Mouse (Mus musculus): ENCODE data around the gene Mrps21. TPM values are rescaled to one million over a fixed set of nuclear protein-coding genes. Genes with fewer than 3 reads are reported as not detected.

Mrps21 gene
- total RNA-seq, 2 experiments from 2014 or later = 289 to 304 TPM

DNA sequence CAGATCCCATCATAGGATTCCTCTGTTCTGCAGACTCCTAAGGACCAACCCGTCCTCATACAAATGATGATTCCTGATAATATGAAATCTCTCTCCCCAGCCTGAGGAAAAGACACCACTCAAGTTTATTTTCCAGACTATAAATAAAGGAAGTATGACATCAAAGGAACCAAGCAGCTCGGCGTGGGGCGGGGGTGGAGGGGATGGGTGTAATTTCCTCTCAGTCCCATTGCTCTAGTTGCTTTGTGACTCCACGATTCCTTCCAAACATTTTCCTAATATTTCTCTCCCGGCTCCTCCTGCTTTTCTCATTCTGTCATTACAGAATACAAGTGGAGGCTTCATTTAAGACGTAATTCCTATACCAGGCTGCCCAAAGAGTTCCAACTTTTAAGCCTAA, 21.8 kb upstream of the Mrps21 start:
- intact Hi-C loops (cut with DNase I) = no loop called here
- DNase-seq = no peak

DNA sequence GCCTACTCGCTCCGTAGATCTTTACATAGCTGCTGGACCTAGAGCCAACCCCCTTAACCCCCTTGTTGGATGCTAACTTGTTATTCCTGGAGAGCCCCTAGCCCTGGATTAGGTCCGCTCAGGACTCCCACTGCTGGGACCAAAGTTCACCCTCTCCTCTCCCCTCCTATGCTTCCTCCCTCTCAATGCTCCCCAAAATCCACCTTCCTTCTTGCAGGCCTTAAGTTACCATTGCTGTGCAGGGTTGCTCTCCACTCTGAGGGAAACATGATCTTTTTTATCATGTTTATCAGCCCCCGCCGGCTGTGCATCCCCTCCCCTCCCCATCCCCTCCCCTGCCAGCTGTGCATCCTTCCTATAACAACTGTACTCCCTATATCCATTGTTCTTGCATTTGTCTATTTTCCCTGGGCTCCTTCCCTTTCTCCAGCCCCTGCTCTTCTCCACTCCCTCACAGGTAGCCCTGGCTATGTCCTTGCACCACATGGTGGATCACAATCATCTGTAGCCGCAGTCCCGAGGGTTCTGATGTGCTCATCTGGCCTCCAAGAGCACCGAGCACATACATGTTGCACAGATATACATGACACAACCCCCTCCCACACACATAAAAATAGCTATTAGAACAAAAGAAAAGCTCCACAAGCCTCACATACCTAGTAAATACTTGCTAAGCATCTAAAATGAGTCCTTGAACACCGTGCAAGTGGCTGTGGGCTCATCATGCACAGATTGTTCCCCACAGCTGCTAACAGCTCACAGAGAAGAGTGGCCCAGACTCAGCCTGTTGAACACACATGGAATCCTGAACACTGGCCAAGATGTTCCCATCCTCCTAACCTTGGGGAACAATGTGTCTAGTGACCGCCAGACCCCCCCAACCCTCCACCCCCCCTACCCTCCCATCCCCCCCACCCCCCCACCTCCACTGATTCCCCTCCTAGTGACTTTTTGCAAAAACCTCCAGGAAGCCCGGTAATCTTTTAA, 21.0 kb upstream of the Mrps21 start:
- no peak for DNase-seq
- intact Hi-C loops (cut with DNase I) = no loop called here

GRCm38 (mm10) chr3:95891211-95892065, 20.1 kb upstream of the Mrps21 start, which contains the start of gene BC028528:
Gene BC028528 (minus strand): TSS chr3:95892005.
- peak in 1 of 2 experiments; percentile 11 for DNase-seq
- intact Hi-C loops (cut with DNase I) = no loop called here

DNA sequence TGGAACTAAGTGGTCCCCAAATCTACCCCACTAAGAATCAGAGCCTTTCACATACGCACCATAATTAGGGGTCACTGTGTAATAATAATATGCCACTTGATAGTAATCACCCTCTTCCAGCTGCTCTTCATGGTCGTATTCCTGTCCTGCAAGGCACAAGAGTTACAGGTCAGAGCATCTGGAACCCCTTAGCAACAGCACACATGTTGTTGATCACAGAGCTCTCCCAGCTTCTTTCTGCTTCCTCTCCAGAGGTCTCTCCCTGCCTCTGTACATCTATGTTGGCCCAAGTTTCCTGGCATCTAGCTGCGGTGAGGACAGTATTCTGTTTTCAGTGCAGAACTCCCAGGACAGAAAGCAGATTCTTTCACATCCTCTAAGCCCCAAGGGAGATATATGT, 18.3 kb upstream of the Mrps21 start:
- intact Hi-C loops (cut with DNase I) = loop anchor here (5.0 kb wide), 1 partner anchor 68 kb away; no protein-coding TSS in a partner anchor
- no peak for DNase-seq

DNA sequence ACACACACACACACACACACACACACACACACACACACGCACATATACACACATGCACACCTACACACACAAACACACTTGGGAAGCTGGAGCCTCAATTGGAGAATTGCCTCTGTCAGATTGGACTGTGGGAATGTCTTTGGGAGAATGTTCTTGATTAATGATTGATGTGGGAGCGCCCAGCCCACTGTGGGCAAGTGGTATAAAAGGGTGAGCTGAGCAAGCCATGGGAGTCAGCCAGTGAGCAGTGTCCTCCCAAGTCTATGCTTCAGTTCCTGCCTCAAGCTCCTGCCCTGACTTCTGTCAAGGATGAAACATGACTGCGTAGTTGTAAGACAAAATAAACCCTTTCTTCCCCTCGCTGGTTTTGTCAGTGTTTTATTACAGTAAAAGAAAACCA, 16.3 kb upstream of the Mrps21 start:
- intact Hi-C loops (cut with DNase I) = loop anchor here (5.0 kb wide), 1 partner anchor 70 kb away; no protein-coding TSS in a partner anchor
- no peak for DNase-seq

GRCm38 (mm10) chr3:95884400-95884799, 13.1 kb upstream of the Mrps21 start:
- intact Hi-C loops (cut with DNase I) = no loop called here

DNA sequence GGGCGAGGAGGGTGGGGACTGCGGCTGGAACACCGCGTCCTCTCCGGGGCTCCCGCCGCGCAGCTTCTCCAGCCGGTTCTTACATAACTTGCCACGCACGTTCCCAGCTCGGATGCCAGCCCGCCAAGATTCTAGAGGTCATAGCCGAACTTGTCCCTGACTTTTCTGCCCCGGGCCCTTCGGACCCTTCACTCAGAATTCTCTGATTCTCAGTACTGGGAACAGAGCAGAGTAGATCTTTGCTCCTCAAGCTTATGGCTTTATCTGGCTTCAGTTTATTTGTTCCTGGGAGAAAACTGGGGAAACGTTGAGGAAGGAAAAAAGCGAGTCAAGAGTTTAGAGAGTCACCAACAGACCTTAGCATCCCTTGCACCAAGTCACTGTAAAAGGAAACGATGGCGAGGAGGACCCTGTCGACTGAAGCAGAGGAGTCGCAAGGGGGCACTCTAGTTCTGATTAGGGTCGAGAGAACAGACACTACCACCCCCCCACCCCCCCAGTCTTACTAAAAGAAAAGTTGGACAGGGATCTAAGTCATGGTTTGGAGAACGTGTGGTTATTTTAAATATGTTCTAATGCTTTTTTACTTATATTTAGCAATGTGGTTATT, 11.6 kb upstream of the Mrps21 start:
- intact Hi-C loops (cut with DNase I) = loop anchor here (1.0 kb wide), 1 partner anchor 23 kb away; no protein-coding TSS in a partner anchor
- DNase-seq = peak in 1 of 2 experiments; percentile 77

More at GRCm38 (mm10) chr3:95884400-95884799, 13.1 kb upstream of the Mrps21 start:
- DNase-seq = no peak

DNA sequence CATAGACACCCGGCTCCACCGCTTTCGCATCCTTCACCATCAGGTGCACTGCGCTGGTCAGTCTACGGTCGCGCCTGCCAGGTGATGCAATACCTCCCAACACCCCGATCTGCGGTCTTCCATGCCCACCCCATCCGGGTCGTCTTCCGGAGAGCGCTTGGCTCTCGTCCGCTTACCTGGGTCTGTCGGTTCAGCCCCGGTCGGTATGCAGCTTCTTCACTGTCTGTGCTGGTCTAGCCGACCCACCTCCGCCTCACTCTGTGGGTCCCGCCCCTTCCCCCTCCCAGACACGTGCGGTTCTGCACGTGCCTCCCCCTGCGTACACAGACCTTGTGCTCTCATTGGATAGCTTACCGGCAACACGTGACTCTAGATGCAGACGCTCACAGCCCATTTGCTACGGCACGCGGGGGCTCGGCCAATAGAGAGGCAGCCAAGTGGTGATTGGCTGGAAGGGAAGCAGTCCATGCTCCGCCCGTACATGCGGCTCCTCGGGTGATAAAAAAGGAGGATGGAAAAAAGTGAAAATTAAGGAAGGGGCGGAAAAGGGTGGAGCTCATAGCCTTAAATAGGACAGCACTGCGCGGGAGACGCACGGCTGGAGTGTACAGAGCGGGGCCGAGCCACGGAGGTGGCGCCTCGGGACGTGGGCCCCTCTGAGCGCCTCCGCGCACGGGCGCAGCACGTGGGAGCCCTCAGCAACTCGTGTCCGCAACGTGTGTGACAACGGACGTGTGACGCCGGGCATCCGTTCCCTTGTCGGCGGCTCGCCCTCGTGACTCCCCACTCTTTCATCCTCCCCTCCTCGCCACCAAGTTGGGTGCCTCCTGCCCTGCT, 10.9 kb upstream of the Mrps21 start, which contains the start of gene Ciart:
Gene Ciart (minus strand): TSS at position 273 of the 837 bp plus-strand sequence.
- peak; percentile 87 to 91 for DNase-seq
- intact Hi-C loops (cut with DNase I) = no loop called here

- no peak for DNase-seq
- intact Hi-C loops (cut with DNase I) = no loop called here
Observed at GRCm38 (mm10) chr3:95879063-95879462, 7.7 kb upstream of the Mrps21 start.

- intact Hi-C loops (cut with DNase I) = no loop called here
- no peak for DNase-seq
Observed at GRCm38 (mm10) chr3:95872048-95872447, 729 bp upstream of the Mrps21 start.

GRCm38 (mm10) chr3:95870976-95871375, 343 bp downstream of the Mrps21 start:
- DNase-seq = no peak
- intact Hi-C loops (cut with DNase I) = no loop called here

DNA sequence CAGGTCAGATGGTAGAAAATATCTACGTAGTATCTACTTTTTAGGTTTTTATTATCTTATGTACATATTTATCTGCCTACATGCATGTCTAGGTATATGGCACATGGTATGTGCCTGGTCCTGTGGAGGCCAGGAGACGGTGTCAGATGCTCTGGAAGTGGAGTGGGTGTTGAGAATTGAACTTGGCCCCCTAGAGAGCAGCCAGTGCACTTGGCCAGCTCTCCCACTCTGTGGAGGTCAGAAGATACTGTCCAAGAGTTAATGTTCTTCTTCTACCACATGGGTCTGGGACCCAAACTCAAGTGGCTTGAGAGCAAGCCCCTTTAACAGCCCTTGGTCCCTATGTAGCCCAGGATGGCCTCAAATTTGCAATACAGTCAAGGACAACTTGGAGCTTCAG, 3.9 kb downstream of the Mrps21 start:
- intact Hi-C loops (cut with DNase I) = no loop called here
- no peak for DNase-seq

DNA sequence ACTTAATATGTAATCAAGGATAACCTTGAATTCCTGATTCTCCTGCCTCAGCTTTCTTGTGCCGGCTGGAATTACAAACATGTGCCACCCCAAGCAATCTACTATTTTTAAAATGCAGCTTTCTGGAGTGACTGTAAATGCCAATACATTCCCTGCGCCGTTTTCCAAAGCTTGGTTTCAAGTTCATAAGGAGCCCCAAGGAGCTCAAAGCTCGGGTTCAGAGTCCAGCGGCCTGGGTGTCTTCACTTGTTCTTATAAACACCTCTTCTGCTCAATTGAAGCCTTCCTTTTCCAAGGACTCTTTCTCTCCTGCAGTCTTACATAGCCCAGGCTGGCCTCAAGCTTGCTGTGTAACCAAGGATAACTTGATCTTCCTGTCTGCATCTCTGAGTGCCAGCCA, 5.2 kb downstream of the Mrps21 start:
- no peak for DNase-seq
- intact Hi-C loops (cut with DNase I) = no loop called here

DNA sequence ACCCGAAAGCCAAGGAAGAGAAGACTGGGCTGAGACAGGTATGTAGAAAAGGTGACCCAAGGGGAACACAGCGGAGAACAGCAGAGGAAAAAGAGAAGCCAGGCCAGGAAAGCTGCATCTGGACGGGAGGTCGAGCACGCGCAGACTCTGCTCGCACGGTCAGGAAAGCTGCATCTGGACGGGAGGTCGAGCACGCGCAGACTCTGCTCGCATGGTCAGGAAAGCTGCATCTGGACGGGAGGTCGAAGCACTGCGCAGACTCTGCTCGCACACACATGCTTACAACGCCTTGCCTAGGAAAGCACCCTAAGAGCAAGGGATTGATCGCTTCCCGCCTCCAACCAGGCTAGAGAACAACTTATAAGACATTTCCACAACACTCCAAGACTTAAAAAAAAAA, 5.7 kb downstream of the Mrps21 start:
- DNase-seq = no peak
- intact Hi-C loops (cut with DNase I) = no loop called here

GRCm38 (mm10) chr3:95865050-95865449, 6.3 kb downstream of the Mrps21 start:
- intact Hi-C loops (cut with DNase I) = no loop called here
- DNase-seq = no peak

DNA sequence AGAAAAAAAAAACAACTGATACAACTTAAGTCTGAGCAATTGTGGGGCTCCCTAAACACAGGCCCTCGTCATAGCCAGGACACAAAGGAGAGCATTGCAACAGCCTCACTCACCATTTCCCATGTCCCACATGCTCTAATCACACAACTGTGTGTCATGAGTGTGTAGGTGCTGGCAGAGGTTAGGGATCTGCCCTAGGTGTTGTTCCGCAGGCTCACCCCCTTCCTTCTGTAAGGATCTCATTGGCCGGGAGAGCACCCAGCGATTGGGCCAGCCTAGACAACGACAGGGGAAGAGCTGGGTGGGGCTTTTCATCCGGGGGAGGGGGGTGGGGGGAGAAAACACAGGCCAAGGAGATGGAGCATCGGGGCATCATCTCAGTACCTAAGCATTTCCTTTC, 7.7 kb downstream of the Mrps21 start:
- DNase-seq = no peak
- intact Hi-C loops (cut with DNase I) = loop anchor here (5.0 kb wide), 1 partner anchor 94 kb away; no protein-coding TSS in a partner anchor

- DNase-seq = peak in 1 of 2 experiments; percentile 46
- intact Hi-C loops (cut with DNase I) = loop anchor here (2.0 to 5.0 kb wide), 2 partner anchors 45 to 96 kb away; no protein-coding TSS in a partner anchor
Observed at GRCm38 (mm10) chr3:95861796-95862195, 9.5 kb downstream of the Mrps21 start.

DNA sequence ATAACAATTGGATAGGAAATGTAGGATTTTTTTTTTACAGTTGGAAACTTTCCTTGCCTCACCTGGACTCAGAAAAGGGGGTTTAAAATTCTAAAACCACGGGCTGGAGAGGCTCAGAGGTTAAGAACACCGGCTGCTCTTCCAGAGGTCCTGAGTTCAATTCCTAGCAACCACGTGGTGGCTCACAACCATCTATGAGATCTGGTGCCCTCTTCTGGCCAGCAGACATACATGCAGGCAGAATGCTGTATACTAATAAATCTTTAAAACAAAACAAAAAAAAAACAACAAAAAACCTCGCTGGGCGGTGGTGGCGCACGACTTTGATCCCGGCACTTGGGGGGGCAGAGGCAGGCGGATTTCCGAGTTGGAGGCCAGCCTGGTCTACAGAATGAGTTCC, 10.1 kb downstream of the Mrps21 start:
- no peak for DNase-seq

GRCm38 (mm10) chr3:95860323-95860722, 11.0 kb downstream of the Mrps21 start:
- intact Hi-C loops (cut with DNase I) = loop anchor here (2.0 to 5.0 kb wide), 2 partner anchors 46 to 97 kb away; no protein-coding TSS in a partner anchor
- no peak for DNase-seq

More for the DNA sequence above, 10.1 kb downstream of the Mrps21 start:
- intact Hi-C loops (cut with DNase I) = loop anchor here (2.0 to 5.0 kb wide), 2 partner anchors 46 to 96 kb away; no protein-coding TSS in a partner anchor
